Mouse (Mus musculus): ENCODE measurements at regions not wholly inside any gene's neighbourhood (a gene's known extent, or its start where the extent isn't known, plus 50 kb on each side); places are given as distances from the start of the nearest gene placed in this dataset.

DNA sequence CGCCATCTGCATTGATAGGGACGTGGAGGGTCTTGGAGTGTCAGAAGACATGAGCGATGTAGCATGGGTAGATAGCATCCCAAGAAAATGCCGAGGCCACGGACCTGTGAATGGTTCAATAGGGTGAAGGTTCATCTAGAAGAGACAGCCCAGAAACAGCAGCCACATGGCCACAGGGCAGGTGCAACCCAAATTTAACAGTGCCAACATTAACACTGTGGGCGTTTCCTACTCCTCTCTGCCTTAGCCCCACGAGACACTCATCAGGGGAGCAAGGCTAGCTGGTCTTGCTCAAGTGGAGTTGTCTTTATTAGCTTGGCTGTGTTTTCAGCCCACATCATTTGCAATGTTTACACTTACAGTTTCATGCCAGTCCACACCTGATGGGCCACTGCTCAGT is 310.7 kb downstream of the Plpp3 start:
- no peak for DNase-seq (ENCODE audit: low read depth)

DNA sequence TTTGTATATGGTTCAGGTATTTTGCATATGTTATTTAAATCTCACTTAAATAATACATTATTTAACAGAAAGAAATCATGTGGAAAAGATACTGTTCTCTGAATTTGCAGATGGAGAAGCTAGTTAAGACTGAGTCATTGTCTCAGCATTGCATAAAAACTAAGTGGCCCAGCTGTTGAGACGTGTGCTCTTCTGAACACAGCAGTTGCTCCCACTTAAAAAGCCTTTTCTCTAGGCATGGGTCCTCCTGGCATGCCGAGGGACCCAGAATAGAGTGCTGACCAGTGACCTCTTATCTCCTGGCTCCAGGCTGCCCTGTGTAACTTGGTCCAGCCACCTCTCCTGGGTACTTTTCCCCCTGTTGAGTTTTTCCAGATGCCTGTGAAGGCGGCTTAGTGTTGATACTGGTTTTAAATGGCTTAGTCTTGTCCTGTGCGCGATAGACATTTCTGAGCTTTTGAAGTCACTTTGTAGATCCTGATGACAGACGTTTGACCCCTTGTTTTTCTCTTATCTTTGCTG is 312.2 kb downstream of the Plpp3 start:
- no peak for DNase-seq (ENCODE audit: low read depth)

DNA sequence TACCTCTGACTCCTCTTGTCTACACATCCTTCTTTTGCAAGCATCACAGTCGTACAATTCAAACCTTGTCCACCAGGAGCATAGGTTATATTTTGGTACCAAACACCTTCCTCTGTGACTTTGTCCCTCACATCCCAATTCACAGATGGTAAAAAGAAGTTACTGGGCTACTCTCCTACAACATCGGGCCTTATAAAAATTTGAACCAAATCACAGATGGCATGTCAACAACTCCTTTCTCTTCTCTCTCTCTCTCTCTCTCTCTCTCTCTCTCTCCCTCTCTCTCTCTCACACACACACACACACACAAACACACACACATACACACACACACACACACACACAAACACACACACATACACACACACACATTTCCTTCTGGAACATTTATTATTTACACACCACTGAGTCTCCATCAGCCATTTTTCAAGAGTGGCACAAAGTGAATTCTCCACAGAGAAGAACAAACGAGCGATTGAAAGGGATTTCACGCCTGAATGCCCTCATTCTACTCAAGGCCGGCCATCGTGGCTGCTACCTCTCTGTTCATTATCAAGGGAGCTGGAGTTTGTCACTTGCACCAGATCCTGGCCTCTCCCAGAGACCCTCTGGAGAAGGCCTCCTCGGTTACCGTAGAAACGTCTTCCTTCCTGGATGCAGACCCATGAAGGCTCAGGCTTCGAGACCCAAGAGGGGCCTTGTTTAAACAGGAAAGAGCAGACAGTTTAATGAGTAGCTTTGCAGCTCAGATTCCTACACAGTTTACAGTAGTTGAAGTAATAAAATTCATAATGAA is 314.7 kb upstream of the Gm12728 start:
- DNase-seq (ENCODE audit: low read depth) = no peak

DNA sequence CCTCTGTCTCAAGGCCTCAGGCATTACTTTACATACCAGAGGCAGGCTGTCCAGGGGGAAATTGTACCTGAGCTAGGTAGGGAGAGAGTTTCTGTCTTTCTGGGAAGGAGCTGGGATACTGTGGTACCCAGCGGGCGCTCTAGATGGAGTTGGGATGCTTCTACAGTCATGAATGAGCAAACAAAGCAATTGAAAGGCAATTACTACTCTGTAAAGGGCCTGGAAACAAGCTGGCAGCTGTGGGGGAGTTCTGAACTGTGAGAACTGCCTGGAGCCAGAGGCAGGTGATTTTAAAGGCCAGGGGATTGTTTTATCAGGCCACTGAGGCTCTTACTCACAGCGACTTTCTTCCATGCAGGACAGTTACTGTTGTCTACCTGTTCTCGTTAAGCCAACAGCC is 313.3 kb upstream of the Gm12728 start:
- DNase-seq (ENCODE audit: low read depth) = no peak

DNA sequence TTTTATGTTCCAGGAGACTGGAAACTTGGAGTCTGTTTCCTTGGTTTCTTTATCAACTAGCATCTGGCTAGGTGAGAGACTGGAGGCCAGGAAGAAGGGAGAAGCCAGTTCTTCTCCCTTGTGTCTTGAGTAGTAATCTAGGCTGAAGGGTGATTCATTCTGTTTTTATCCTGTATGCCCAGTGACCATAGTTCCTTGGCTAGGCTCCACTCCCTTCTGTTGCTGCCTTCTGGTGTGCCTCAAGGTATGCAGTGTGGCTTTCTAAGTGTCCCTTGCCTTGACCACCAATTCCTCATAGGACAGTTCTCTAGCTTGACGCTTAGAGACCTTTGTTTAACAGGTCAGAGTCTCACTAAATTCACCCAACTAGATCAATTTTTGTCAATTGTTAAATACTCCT is 303.3 kb upstream of the Gm12728 start:
- peak; percentile 51 for DNase-seq (ENCODE audit: low read depth)

DNA sequence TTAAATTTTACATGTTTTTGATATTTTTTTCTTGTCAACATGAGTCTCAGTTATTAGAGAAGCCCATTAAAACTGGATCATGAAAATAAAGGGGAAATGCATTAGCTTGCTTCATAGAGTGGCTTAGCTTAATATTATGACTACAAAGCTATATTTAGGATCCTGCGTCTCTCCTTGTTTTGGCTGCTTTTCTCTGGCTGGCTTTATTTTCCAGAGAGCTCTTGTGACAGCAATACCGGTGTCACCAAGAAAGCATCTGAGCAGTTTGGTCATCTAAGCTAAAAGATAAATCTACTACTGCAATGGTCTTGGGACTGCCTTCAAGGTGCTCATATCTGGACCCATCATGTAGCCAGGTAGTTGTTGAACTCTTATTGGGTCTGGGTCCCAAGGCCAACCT is 293.5 kb upstream of the Gm12728 start:
- DNase-seq (ENCODE audit: low read depth) = no peak

DNA sequence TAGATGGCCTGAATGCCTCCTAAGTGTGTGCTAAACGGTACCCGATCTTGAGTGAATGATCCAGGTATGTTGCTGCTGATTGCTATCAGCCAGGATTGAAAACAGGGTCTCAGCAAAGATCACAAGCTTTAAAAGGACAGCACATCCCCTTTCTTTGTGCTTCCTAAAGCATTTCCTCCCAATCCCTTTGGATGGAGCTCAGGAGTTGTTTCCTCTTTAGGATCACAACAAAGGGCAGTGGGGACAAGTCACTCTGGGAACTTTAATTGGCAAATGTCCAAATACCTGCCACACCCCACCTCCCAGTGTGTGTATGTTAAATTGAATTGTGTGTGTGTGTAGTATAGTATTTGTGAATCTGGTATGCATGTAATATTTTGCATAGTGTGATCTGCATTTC is 283.5 kb upstream of the Gm12728 start:
- DNase-seq (ENCODE audit: low read depth) = no peak

DNA sequence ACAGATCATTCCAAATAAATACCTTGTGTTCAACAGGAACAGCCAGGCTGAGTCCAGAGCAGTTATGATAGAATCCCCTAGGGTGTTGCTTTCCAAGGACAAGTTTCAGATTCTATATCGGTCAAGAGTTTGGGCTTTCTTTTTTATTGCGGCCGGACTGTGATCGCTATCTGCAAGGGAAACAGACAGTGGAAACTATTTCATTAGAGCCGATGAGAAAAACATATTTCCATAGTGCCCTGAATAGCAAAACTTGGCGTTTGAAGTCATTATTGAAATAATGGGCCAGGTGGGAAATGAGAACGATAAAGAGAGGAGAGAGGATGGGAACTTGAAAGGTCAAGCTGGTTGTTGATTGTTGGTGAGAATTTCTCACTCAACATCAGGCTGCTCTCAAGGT is 282.4 kb upstream of the Gm12728 start:
- no peak for DNase-seq (ENCODE audit: low read depth)

DNA sequence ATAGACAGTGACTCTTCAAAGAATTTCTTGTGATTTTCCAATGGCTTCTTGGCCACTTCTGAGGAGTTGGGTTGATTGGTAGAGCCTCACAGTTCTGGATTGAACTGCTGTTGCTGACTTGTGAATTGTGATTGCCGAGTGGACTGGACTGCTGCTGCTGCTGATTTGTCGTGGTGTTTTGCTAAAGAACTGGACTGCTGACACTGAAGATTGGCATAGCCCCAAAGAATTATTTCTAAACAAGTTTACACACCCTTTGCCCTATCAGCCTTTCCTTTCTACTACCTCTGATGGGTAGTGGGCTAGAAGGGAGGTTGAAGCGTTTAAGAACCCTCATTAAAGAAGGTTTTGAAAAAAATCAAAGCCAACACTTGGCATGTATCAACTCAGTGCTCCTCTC is 280.6 kb upstream of the Gm12728 start:
- DNase-seq (ENCODE audit: low read depth) = no peak

DNA sequence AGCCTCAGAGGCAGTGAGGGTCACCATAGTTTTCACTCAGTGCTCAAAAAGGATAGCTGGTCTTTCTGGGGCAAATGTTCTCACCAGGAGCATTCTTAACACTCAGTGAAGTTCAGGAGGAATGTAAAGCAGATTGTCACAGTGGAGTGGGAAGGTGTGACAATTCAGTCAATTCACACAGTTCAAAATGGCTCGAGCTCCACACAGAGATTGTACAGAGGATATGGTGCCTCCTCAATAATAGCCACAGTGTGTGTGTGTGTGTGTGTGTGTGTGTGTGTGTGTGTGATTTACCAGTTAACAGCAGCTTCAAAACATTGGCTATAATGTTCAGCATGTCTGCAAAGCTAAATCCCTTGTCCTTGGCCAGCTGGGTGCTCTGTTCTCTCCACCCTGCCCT is 279.3 kb upstream of the Gm12728 start:
- DNase-seq (ENCODE audit: low read depth) = no peak

DNA sequence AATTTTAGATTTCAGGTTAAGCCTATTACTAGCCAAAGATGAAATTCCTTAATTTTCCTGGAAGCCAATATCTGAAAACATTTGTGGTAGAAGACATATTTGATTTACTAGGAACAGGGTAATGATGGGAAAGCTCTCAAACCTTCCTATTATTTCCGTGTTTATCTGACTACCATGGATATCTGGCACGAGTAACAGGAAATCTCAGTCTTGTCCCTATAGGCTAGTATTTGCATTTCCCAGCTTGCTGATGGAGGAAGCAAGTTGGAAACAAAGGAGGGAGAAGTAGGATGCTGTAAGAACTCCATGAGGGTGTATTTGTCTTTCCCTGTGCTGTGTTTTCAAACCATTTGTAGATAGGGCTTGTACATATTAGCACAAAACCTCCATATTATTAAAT is 264.5 kb upstream of the Gm12728 start:
- peak; percentile 25 for DNase-seq (ENCODE audit: low read depth)

DNA sequence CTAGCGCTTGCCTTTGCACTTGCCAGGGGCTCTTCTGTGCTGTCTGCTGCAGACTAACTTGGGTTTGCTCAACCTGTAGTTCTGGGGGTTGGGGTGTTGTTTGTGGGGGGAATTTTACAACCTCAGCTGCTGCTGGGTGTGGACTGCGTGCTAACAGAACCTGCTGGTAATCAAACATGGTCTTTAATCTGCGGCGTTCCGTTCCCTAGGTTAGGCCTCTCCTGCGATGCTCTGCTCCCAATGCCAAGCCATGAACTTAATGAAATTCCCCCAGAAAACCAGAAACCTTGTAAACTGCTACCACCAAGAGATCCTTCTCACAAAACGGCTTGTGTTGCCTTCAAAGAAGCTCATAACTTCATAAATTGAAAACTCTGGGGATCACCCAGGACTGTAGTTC is 262.9 kb upstream of the Gm12728 start:
- no peak for DNase-seq (ENCODE audit: low read depth)

DNA sequence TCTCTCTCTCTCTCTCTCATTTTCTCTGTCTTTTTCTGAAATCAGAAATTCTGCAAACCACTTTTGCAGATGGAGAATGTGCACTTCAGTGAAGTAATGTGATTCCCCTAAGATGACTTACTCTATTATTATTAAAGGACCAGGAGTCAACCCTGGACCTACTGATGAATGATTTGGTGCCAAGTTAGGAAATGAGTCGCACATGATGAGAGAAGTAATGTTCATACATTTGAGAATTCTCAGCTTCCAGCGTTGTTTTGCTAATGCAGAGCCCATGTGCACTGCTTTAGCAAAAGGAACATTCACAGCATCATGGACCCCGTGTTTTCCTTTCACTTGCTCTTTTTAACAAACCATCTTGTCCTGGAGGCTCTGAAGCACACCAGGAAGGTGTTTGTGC is 262.4 kb upstream of the Gm12728 start:
- peak; percentile 62 for DNase-seq (ENCODE audit: low read depth)

DNA sequence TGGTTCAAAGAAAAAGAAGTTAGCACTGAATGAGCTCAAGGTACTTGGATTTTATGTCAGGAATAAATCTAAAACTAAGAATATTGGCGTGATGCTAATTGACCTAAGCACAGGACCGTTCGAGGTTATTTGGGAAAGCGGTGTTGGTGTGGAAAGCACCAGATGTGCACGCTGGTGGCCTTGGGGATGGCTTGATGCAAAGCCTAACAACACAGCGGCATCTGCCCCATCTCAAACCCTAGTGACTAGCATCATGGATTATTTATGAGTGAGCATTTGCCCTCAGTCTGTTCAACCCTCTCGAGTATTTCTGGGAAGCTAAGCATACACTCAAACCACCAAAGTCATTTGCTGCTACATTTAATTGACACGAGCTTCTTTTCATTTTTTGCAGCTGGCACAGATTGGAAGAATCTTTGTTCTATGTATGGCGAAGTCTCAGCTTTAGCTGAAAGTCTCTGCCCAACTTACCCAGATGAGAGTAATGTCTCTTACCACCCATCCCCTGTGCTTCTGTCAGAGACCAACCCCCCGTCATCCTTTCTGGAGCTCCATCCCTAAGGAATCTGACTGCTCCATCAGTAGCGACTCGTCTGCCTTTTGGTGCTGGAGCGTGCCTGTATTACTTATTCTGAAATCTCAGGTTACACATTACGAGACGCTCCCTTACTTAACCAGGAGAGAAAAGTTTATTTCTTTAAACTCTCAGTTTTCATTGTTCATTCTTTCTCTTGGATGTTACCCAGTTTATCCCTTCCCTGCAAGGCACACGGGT is 257.8 kb upstream of the Gm12728 start:
- no peak for DNase-seq (ENCODE audit: low read depth)

DNA sequence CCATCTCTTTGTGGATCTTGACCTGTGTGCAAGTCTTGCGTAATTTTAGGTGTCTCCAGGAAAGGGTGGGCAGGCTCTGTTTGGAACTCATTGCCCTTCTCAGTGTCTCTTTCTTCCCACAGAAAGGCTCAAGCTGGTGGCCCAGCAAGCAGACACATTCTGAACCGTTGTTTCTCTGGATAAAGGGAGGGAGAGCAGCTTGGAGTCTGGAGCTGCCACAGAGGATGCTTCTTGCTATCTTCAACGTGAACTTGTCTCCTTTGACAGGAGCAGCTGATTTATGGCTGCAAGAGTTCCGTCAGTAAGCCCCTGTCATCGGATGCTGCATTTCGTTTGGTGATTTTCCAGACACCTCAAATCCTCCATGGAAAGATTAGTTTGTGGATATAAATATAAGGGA is 254.2 kb upstream of the Gm12728 start:
- no peak for DNase-seq (ENCODE audit: low read depth)

DNA sequence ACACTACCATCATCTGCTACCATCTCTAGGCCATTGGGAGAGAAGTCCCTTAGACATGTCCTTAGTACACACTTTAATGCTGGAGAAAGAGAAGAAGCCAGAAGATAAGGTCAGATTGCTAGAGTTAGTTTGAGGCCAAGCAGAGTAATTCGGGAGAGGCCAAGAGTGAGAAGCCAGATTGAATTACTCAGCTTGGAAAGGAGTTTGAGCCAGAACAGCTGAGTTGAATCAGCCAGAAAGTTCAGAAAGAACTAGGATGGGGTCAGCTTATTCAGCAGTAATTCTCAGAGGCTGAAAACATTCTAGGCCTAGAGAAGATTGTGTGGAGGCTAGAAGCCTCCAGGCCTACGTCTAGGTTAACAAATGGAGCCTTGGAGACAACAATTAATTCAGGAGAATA is 244.2 kb upstream of the Gm12728 start:
- DNase-seq (ENCODE audit: low read depth) = peak; percentile 75

DNA sequence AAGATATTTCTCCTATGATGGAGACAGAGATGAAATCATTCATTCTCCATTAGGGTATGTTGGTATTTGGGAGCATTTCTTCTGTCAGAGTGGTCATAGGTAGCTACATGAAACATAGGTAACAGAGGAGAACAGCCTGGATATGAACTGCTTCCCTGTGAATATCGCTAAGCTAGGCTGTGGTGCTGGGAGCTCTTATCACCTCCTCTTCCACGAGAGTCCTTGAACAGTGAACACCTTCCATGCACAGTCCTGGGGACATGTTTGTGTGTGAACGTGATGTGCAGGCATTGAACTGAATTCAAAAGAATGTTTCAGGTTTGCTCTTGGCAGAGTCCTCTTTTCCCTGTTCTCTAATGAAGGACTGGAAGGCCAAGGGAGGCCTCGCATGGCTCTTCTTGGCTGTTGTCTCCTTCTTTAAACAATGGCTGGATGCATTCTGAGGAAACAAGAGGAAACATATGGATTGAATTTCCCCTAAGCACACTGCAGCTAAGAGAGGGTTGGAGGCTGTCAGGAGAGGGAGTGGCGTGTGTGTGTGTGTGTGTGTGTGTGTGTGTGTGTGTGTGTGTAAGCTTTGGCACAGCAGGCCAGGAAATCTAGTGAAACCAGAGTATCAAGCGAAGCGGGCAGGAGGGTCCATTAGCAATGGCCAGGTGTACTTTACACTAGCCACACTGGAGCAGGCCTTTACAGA is 239.8 kb upstream of the Gm12728 start:
- DNase-seq (ENCODE audit: low read depth) = peak; percentile 72

DNA sequence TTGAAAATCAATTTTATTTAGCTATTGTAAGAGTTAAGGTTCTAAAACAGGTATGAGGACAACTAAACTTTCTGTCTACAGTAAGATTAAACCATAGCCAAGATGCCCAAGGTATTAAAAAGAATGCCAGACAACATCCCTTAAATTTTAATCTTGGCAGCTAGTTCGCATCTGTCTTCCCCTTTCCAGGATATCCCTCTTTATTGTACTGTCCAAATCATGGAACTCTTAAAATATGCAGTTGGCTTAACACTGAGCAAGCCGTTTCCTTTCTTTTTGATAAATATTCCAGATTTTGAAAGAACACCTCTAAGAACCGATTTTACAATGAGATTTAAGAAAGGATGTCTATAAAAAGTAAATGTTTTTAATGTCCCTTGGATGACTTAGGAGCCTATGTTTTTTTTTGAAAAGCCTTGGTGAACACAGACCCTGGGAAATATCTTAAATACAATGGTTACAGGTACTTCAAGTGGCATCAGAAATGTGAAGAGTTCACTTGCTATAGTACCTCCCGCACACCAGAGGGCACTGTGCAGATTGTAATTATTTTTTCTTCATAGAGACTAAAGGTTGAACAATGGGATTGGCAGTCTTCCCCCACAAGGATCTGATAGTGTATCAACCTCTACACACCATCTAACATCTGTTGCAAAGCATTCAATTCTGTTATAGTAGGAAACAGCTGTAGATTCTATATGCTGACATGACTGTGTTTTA is 237.5 kb upstream of the Gm12728 start:
- DNase-seq (ENCODE audit: low read depth) = no peak

DNA sequence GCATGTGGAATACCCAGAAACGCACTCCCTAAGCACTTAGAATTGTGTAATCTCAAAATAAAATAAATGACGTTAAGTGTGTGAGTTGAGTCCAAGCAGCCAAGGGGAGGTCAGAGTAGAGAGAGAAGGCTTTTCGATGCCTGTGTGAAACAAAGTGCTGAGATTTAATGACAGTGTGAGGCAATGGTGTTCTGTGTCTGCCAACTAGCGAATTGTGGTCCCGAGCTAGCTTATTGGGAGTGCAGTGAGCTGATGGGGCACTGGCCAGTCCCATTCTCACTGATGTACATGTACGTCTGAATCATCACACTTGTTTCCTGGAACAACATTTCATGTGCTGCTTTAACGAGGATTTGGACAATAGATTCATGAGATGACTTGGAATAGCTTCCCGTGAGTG is 234.7 kb upstream of the Gm12728 start:
- DNase-seq (ENCODE audit: low read depth) = no peak

DNA sequence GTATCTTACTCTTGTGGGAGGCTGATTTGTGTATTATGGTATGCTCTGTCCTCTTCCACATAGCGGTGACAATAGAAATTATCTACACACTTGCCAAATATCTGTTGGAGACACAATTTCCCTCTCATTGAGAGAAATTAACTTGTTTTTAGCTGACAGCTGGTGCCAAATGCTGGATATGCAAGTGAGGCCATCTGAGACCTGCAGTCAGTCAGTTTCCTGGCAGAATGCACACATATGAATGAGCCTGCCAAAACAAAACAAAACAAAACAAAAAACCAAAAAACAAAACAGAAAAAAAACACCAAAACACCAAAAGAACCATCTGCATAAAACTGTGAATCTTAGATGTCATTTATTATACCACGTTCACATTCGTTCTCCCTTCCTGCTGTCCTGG is 233.7 kb upstream of the Gm12728 start:
- DNase-seq (ENCODE audit: low read depth) = no peak

DNA sequence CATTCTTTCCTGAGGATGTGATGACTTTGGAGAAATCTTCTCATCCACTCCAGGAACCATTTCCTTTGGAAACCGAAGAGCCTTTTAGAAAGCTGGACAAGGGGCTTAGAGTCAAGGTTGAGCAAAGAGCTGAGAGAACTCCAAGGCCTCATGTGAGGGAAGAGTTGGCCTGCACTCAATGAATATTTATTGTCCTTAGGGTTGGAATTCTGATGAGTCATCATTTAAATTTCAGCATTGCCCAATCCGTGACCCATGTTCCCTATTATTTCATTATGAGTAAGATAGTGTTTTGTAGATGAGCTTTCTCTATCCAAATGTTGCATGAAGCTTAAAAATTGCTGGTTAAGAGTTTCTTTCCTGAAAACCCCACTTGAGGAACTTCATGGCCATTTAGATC is 232.3 kb upstream of the Gm12728 start:
- DNase-seq (ENCODE audit: low read depth) = peak; percentile 93

DNA sequence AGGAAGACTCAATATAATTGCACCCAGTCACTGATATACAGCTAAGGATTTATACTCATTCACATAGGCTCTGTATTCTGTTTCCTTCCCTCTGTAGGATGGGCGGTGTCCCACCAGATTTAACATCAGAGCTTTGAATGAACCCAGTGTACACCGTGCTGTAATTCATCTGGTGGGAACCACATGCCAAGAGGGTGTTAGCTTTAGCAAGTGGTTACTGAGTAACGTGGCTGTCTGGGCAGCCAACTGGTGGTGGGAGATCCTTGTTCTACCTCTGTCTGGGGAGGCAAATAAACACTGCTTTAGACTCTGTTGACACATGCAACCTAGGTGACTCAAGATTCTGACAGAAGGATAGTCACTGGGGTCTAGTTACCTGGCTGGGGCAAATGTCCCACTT is 229.6 kb upstream of the Gm12728 start:
- DNase-seq (ENCODE audit: low read depth) = no peak
